Mouse (Mus musculus): Measurements from ENCODE around the gene Twsg1. TPM values are rescaled to one million over a fixed set of nuclear protein-coding genes. Genes with fewer than 3 reads are reported as not detected.

Gene Twsg1
- total and polyA plus RNA-seq, 2 experiments, result 16.3 to 21.2 TPM

DNA sequence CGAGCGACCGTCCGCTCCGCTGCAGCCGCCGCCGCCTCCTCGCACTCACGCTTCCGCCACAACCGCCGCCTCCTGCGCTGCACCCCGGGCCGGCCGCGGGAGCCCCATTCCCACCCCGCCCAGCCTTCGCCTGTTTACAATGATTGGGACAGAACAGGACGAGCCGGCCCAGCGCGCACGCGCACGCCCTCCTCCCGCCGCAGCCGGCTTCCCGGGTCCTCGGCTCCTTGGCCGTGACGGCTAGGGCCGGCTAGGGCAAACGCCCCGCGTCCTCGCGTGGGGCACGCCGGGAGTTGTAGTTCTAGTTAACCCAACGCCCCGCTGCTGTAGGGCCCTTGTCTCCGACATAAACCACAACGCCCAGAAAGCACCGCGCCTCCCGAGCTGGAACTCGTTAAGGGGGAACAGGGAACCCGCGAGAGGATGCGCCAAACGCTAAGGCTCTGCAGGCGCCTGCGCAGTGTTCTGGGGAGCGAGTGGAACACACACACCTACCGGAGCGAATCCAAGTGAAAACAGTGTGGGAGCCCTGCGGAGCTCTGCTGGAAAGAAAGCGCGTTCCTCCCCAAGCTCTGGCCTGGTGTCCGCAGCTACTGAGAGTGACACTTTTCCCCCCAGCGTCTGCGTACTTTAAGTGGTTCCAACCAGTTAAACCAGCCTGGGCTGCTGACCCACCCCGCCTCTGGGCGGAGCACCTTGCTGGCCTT lies 66.2 kb downstream of the Twsg1 start:
- Histone ChIP-seq H3K36me3 (ENCODE audit: control insufficient read depth, insufficient read depth, low read length) (no peaks in the 10 kb centered on the region), H3K9ac (ENCODE audit: low read depth, low read length) (peak overlapping the region; percentile 89), H3K79me2 (ENCODE audit: control insufficient read depth, insufficient read depth, low read length) (peaks cover 16% of the 10 kb centered on the region), H3K4me1 (ENCODE audit: control insufficient read depth, insufficient read depth, low read length) (peaks cover 2% of the 10 kb centered on the region; the same call in 1 of the 2 replicates), H3K4me3 (ENCODE audit: insufficient read depth, low read depth, low read length) (peak overlapping the region; percentile 94), H3K27ac (replicated peaks; ENCODE audit: insufficient read depth, low read depth, low read length) (peak overlapping the region; percentile 85), H3K27me3 (ENCODE audit: control insufficient read depth, insufficient read depth, low read length) (no peaks in the 10 kb centered on the region)
- TF ChIP-seq POLR2A (IDR thresholded peaks at IDR 0.05; ENCODE audit: extremely low read depth, insufficient read depth, low read length) (peak; percentile 76; the same call in 1 of the 2 replicates), CTCF (IDR thresholded peaks at IDR 0.05; ENCODE audit: low read depth, low read length) (no peak)
- peak; percentile 95 for DNase-seq (ENCODE audit: extremely low read depth, low read depth, low spot score)
- WGBS, result under 1% methylated on average over 67 of the region's 67 CpGs

- peaks cover 22% of the 10 kb centered on the region for H3K79me2 ChIP-seq (ENCODE audit: control insufficient read depth, insufficient read depth, low read length)
- peak; percentile 26 for DNase-seq (ENCODE audit: extremely low read depth, low read depth, low spot score)
- under 1% methylated on average over 48 of the region's 56 CpGs for WGBS
Measured at GRCm38 (mm10) chr17:65884061-65884669, 66.9 kb downstream of the Twsg1 start.

GRCm38 (mm10) chr17:65877026-65877425 lies 74.0 kb downstream of the Twsg1 start:
- no peak for TF ChIP-seq POLR2A (IDR thresholded peaks at IDR 0.05; ENCODE audit: extremely low read depth, insufficient read depth, low read length)
- no peak for TF ChIP-seq CTCF (IDR thresholded peaks at IDR 0.05; ENCODE audit: low read depth, low read length)
- 0 out of 2 replicates have a peak, but pooled peaks cover 3% of the 10 kb centered on the region for H3K4me1 ChIP-seq (ENCODE audit: control insufficient read depth, insufficient read depth, low read length)
- no peak overlapping the region for H3K9ac ChIP-seq (ENCODE audit: low read depth, low read length)
- no peak overlapping the region for H3K4me3 ChIP-seq (ENCODE audit: insufficient read depth, low read depth, low read length)
- DNase-seq (ENCODE audit: extremely low read depth, low read depth, low spot score), result no peak
- H3K27ac ChIP-seq (replicated peaks; ENCODE audit: insufficient read depth, low read depth, low read length), result no peak overlapping the region
- H3K79me2 ChIP-seq (ENCODE audit: control insufficient read depth, insufficient read depth, low read length), result peaks cover 35% of the 10 kb centered on the region; the same call in 1 of the 2 replicates
- no peaks in the 10 kb centered on the region for H3K36me3 ChIP-seq (ENCODE audit: control insufficient read depth, insufficient read depth, low read length)
- 84% methylated on average over 6 of the region's 6 CpGs for WGBS
- H3K27me3 ChIP-seq (ENCODE audit: control insufficient read depth, insufficient read depth, low read length), result no peaks in the 10 kb centered on the region

More at GRCm38 (mm10) chr17:65884061-65884669, 66.9 kb downstream of the Twsg1 start:
- Histone ChIP-seq H3K9ac (ENCODE audit: low read depth, low read length) (peak overlapping the region; percentile 89), H3K27ac (replicated peaks; ENCODE audit: insufficient read depth, low read depth, low read length) (peak overlapping the region; percentile 35), H3K27me3 (ENCODE audit: control insufficient read depth, insufficient read depth, low read length) (no peaks in the 10 kb centered on the region), H3K36me3 (ENCODE audit: control insufficient read depth, insufficient read depth, low read length) (no peaks in the 10 kb centered on the region), H3K4me3 (ENCODE audit: insufficient read depth, low read depth, low read length) (peak overlapping the region; percentile 94), H3K4me1 (ENCODE audit: control insufficient read depth, insufficient read depth, low read length) (peaks cover 2% of the 10 kb centered on the region; the same call in 1 of the 2 replicates)
- TF ChIP-seq CTCF (IDR thresholded peaks at IDR 0.05; ENCODE audit: low read depth, low read length) (no peak), POLR2A (IDR thresholded peaks at IDR 0.05; ENCODE audit: extremely low read depth, insufficient read depth, low read length) (no peak)

GRCm38 (mm10) chr17:65873834-65874233 lies 77.2 kb downstream of the Twsg1 start:
- peaks cover 26% of the 10 kb centered on the region; the same call in 1 of the 2 replicates for H3K79me2 ChIP-seq (ENCODE audit: control insufficient read depth, insufficient read depth, low read length)
- no peak for TF ChIP-seq CTCF (IDR thresholded peaks at IDR 0.05; ENCODE audit: low read depth, low read length)
- no peak for TF ChIP-seq POLR2A (IDR thresholded peaks at IDR 0.05; ENCODE audit: extremely low read depth, insufficient read depth, low read length)
- WGBS, result 93% methylated on average over 11 of the region's 11 CpGs

GRCm38 (mm10) chr17:65873156-65873555 lies 77.9 kb downstream of the Twsg1 start:
- Histone ChIP-seq H3K4me1 (ENCODE audit: control insufficient read depth, insufficient read depth, low read length) (0 out of 2 replicates have a peak, but pooled peaks cover 4% of the 10 kb centered on the region), H3K36me3 (ENCODE audit: control insufficient read depth, insufficient read depth, low read length) (no peaks in the 10 kb centered on the region), H3K4me3 (ENCODE audit: insufficient read depth, low read depth, low read length) (no peak overlapping the region), H3K79me2 (ENCODE audit: control insufficient read depth, insufficient read depth, low read length) (peaks cover 21% of the 10 kb centered on the region; the same call in 1 of the 2 replicates), H3K27me3 (ENCODE audit: control insufficient read depth, insufficient read depth, low read length) (no peaks in the 10 kb centered on the region), H3K27ac (replicated peaks; ENCODE audit: insufficient read depth, low read depth, low read length) (no peak overlapping the region), H3K9ac (ENCODE audit: low read depth, low read length) (no peak overlapping the region)
- no peak for DNase-seq (ENCODE audit: extremely low read depth, low read depth, low spot score)
- TF ChIP-seq POLR2A (IDR thresholded peaks at IDR 0.05; ENCODE audit: extremely low read depth, insufficient read depth, low read length), result no peak
- no peak for TF ChIP-seq CTCF (IDR thresholded peaks at IDR 0.05; ENCODE audit: low read depth, low read length)
- WGBS, result 90% methylated on average over 4 of the region's 4 CpGs

More at GRCm38 (mm10) chr17:65873834-65874233, 77.2 kb downstream of the Twsg1 start:
- H3K27ac ChIP-seq (replicated peaks; ENCODE audit: insufficient read depth, low read depth, low read length), result no peak overlapping the region
- H3K36me3 ChIP-seq (ENCODE audit: control insufficient read depth, insufficient read depth, low read length), result no peaks in the 10 kb centered on the region
- H3K9ac ChIP-seq (ENCODE audit: low read depth, low read length), result no peak overlapping the region
- no peaks in the 10 kb centered on the region for H3K27me3 ChIP-seq (ENCODE audit: control insufficient read depth, insufficient read depth, low read length)
- DNase-seq (ENCODE audit: extremely low read depth, low read depth, low spot score), result no peak
- H3K4me1 ChIP-seq (ENCODE audit: control insufficient read depth, insufficient read depth, low read length), result 0 out of 2 replicates have a peak, but pooled peaks cover 4% of the 10 kb centered on the region
- no peak overlapping the region for H3K4me3 ChIP-seq (ENCODE audit: insufficient read depth, low read depth, low read length)

Measured in liver, adult 2 months (tissue).